Mouse (Mus musculus) hematopoietic stem cell, adult 5-6 weeks (primary cell): Measurements from ENCODE around the gene Flrt1. TPM values are rescaled to one million over a fixed set of nuclear protein-coding genes. Genes with fewer than 3 reads are reported as not detected.
A peak's percentile ranks its signal among the peaks of the same experiment; 100 is the strongest.

Experiments
- ATAC-seq, 2 experiments: fragments of 125-278 bp in 1 of 2; replicated peaks in 1 of 2; 2 replicates each; pipeline ENCODE4 v1.8.0; 2016 to 2017; ENCODE audit warnings: inconsistent platforms in 2 of 2, mild to moderate bottlenecking in 2 of 2, moderate number of reproducible peaks in 2 of 2, low read depth in 1 of 2, moderate TSS enrichment in 1 of 2; ENCODE audit not compliant: low FRiP score in 2 of 2, poor library complexity in 2 of 2, severe bottlenecking in 2 of 2, insufficient read depth in 1 of 2, low TSS enrichment in 1 of 2
- total RNA-seq: library from RNA; stranded (forward); fragments of 172-1452, 232-1000 nt; gene quantifications from 2 replicates; pipeline ENCODE4 v1.2.3, GENCODE M21; 2017

Gene Flrt1
- total RNA-seq: not detected in 2 replicates

DNA sequence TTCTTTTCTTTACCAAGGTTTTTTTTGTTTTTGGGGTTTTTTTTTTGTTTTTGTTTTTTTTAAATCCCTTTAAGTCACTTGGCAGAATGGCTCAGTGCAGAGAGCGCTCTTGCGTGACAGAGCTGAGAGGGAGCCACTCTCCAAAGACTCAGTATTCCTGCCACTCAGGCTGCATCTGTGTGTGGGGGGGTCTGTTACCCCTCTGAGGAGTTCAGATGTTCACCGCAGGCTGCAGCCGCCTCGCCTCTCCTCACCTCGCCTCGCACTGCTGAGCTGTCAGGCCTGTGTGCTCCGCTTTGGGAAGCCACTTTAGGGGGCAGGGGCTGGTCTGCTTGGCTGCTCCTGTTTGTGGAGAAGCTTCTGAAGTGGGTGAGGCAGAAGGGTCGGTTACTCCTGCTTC lies at the start of gene Flrt1:
Flrt1 (minus strand) TSS at position 186 of the 400 bp plus-strand sequence.
- no peak for ATAC-seq

- no peak for ATAC-seq
These were observed 49.7 kb upstream of the Flrt1 start for GRCm38 (mm10) chr19:7155196-7155595.

- no peak for ATAC-seq
These were observed 47.7 kb upstream of the Flrt1 start for GRCm38 (mm10) chr19:7153232-7153631.

- ATAC-seq: no peak
These were observed 46.6 kb upstream of the Flrt1 start for GRCm38 (mm10) chr19:7151927-7152653.

GRCm38 (mm10) chr19:7151300-7151926 lies 45.9 kb upstream of the Flrt1 start:
- no peak for ATAC-seq

GRCm38 (mm10) chr19:7149158-7149685 lies 43.7 kb upstream of the Flrt1 start:
- no peak for ATAC-seq

DNA sequence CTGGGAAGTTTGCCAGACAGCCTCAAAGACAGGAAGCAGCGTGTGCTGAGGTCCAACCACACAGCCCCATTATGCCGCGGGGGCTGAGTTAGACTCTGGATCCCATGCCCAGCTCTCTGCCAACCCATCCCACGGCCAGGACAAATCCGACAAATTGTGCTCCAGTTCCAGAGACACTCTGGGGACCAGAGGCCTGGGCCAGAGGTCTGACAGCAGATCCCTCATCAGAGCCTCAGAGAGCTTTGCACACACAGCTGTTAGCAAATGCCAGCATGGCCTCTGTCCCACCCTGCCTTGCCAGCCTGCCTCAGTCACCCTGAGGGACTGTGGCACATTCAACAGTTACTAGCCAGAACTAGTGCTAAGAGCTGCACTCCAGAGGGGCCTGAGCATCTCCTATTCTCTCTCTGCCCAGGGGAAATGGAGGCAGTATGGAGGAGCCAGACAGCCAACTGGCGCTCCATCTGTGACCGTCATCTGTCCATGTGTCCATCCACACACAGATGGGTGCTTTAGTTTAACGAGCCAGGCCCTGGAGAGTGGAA lies 43.1 kb upstream of the Flrt1 start:
- ATAC-seq: no peak

DNA sequence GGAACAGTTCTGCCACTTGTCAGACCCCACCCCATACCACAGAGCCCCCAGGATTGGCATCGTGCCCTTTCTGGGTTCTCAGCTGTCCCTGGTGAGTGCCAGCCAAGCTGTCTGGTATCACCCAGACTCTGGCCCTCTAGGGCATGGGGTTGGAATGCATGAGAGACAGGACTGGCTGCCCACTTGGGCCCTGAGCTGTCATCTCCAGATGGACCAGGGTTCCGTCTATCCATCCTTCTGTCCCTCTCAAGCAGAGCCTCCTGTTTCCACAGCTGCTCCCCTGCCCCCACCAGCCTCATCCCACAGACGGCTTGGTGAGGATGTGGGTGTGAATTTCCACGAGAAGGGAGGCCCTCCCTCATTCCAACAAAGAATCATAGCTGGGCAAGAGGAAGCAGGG lies 42.6 kb upstream of the Flrt1 start:
- no peak for ATAC-seq

DNA sequence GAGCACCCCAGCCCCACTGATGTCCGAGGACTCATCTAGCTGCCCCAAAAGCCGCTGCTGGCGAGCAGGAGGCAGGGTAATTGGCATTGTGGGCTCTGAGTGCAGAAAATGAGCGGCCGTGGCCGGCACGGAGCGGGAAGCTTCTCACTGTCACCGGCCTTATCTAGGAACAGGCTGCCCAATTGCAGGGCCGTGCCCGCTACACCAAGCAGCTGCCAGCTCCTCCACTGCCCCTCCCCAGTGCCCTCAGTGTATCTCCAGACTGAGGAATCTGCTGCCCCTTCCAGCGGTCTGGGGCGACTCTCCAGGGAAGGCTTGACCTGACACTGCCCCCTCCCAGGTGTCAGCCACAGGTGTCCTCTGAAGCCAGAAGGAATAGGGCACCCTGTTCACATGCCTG lies 40.8 kb upstream of the Flrt1 start:
- ATAC-seq: no peak

- ATAC-seq: no peak
These were observed 38.9 kb upstream of the Flrt1 start for GRCm38 (mm10) chr19:7144458-7144857.

- ATAC-seq: peak; percentile 68 to 71
These were observed 38.3 kb upstream of the Flrt1 start for GRCm38 (mm10) chr19:7143854-7144253.

DNA sequence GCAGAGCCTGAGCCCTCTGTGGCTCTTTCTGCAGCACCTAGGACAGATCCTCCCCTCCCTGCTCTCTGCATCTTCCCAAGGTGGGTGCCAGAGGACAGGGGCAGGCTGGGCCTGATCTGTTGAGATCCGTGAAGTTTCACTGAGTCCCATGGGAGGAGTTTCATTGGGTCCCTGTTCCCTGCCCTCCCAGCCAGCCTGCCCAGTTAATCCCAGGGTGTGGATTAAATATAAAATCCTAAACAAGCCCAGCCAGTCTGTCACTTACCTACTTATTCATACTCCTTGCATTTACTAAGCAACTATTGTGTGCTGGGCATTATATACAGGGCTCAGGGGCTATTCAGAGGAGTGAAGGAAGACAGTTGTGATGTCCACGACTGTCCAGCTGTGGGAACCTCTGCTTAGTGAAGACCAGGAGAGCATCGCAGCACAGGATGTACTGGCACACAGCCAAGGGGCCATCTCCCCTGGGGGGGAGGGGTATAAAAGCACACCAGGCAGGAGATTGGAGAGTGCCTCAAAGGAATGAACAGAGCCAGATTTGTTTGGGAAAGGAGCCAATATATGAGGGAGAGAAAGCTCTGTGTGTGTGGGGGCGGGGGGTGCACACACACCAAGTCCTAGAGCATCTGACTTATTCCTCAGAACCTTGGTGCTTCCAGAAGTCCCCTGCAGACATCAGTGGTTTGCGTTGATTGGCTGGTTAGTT lies 36.8 kb upstream of the Flrt1 start:
- ATAC-seq: no peak

DNA sequence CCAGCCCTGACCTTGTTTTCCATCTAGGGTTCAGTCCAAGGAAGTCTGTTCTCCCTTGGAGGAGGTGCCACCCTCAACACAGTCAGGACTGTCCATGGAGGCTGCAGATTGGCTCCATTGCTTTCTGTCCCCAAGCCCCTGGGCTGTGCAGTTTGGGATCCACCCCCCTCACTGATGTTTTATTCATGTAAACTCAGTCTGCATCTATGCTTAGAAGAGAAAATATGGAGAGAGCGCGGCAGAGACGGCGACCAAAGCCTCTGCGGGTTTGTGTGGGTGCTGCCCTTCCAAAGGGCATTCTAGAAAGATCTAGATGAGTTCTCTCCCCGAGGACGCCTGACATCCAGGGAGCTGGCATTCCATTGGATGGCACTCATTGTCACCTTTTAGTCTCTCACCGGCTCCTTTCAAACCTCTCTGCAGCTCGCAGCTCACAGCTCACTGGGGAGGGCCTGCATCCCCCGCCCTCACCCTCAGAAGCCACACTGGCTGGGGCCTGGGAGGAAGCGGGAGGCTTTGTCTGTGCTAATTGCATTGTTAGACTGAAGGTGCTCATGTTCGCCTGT lies 35.4 kb upstream of the Flrt1 start:
- no peak for ATAC-seq

DNA sequence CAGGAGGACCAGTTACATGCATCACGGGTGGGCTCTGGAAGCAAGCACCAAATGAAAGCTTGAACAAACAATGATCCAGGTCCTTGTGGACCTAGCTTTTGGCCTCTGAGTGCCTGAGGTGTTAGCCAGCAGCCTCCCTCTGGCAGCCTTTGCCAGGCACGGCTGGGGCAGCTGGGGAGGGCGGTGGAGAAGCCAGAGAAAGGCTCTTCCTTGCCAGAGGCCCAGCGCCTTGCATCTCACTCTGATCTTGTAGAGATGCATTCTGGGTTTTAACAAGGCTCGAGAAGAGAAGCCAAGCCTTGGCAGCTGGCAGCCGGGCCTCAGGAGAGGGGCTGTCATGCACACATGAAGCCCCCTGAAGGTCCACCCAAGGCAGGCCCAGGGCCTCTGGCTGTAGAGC lies 34.8 kb upstream of the Flrt1 start:
- ATAC-seq: no peak

DNA sequence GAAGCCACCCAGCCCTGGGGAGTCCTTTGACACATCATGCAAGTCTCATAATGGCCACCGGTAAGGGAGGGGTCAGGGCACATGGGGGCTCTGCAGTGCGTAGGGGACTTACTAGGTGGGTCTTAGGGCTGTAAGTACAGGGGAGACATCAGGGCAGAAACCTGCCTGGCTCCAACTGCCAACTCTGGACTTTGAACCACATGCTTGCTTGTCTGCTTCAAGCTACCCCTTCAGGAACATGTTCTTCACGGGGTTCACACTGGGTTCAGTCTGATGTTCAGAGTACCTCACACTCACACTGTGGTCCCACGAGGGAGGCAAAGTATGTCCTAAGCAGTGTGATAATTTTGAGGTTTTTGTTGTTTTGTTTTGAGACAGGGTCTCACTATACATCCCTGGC lies 33.8 kb upstream of the Flrt1 start:
- ATAC-seq: no peak

DNA sequence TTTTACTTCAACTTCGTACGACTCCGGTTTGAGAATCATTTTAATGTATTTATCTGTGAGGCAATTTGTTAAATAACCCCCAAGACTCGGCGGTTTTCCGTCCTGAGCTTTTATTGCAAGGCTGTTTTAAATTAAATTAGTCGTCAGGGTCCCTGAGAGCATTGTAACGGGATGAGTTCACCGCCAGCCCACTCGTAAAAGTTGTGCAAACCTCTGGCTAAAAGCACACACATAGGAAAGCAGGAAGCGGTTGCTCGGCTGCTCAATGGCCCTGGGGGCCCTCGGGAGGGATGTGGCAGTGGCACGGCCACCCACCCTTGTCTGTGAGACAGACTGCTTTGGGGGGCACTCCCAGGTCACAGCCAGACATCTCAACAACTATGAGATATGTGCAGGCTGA lies 32.8 kb upstream of the Flrt1 start:
- no peak for ATAC-seq

DNA sequence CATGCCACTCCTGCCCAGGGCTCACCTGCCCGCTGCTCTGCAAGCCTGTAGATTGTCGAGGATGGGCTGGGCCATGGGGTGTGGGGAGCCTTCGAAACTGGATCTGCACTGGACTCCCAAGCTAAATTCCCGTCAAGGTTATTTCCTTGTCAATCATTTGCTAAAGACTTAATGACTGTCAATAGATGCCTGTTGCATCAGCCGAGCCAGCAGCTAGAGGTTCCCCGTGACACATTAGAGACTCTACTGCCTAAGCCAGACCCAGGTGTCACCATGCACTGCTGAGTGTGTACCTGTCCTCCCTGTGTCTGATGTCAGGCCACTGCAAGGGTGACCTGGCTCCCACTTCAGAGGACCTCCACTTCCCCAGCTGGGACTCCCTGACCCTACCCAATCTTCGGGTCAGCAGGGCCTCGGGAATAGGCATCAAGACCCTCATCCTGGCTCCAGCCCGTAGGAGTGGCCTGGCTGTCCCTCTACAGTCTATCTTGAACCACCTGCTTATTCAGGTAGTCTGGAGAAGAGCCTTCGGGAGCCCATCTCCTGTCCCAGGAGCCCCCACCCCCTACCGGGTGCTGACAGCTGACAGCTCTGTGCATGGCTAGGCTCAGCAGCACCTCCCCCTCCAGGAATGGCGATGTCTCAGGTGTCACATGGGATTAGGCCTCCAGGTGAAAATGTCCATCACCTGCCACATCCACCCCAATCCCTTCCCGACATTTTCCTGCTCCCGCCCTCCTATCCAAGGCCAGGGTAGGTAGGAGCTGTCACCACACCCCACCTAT lies 31.4 kb upstream of the Flrt1 start:
- 0 out of 4 replicates have a peak, but pooled peaks of 1 of the 2 experiments have one; percentile 43 for ATAC-seq
